Mouse (Mus musculus) cerebellum, postnatal 14 days (tissue): ENCODE data around the gene Gm28305.

Experiments
- DNase-seq, 2 experiments: peaks; one replicate each; pipeline ENCODE4 v3.0.0; 2021; ENCODE audit warnings: mixed read lengths in 2 of 2

The Gm28305 gene

DNA sequence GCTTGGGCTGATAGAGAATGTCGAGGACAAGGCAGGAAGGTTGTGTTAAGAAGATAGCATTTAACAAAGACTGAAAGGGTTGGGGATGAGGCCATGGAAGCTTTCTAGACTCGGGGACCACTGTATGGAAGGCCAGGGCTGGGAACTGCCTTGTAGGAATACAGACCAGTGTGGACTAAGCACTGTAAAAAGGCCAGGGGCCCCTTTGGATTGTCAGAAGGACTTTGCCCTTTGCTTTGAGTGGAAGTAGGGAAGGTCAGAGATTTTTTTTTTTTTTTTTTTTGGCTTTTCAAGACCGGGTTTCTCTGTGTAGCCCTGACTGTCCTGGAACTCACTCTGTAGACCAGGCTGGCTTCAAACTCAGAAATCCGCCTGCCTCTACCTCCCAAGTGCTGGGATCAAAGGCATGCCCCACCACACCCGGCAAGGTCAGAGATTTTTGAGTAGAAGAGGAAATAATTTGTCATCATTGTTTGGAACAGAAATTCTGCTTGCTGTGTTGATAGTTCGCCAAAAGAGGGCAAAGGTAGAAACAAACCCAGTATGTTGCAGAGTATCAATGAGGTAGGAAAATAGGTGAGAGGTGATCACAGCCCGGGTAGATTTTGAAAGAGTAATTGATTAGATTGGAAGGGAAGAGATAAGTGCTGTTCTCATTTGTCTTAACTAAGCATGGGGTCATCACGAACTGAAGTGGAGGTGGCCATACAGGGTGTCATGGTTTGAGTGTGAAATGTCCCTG lies 30.6 kb downstream of the Gm28305 start:
- no peak for DNase-seq

- no peak for DNase-seq
Measured at GRCm38 (mm10) chr9:104075808-104076207, 35.3 kb downstream of the Gm28305 start.

DNA sequence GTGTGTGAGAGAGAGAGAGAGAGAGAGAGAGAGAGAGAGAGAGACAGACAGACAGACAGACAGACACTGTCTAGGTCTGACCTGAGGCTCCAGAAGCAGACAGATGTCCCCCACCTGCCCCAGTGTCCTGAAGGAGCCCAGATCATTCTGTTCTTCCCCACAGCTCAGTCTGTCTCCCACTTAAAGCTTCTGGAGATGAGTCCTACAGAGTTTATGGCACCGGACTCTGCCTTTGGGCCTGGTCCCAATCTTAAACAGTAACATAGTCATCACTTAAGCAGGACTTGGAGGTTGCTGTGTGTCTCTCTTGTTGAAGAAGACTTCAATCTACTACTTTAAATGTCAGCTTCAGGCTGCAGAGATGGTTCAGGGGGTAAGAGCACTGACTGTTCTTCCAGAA lies 38.3 kb downstream of the Gm28305 start:
- no peak for DNase-seq

DNA sequence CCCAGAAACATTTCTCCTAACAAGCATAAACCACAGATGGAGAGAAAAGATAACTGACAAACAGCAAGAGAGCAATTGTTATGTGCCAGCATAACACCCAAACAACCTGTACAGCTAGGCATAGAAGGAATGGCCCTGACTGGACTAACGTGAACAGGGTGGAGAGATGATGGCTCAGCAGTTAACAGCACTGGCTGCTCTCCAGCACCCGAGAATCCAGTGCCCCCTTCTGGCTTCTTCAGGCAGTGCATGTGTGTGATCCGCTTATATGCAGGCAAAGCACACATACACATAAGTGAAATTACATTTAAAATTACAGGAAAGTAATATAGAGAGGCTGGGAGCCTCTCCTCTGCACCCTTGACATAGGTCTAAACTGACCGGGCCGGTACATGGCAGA lies 38.9 kb downstream of the Gm28305 start:
- DNase-seq: peak; percentile 23 to 57

- DNase-seq: no peak
Measured at GRCm38 (mm10) chr9:104080038-104080437, 39.6 kb downstream of the Gm28305 start.

GRCm38 (mm10) chr9:104085730-104086429 lies 45.4 kb downstream of the Gm28305 start:
- no peak for DNase-seq

DNA sequence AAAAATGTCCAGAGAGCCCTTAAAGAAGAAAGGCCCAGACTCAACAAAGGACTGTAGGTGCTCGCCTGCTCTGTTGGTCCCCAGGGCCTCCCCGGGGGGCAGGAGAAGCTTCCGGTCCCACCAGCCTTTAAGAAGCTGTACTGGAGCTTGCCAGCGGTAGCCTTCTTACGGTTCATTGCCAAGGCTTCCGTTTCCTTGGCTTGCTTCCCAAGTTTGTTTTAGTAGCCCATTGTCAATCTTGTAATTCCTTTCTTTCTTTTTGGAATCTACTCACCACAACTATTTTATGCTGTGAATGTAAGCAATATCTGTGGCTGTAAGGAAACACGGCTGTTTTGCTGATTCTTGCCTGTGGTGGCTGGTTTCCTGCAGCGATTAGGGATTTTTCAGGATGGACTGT lies 48.1 kb downstream of the Gm28305 start:
- DNase-seq: no peak

DNA sequence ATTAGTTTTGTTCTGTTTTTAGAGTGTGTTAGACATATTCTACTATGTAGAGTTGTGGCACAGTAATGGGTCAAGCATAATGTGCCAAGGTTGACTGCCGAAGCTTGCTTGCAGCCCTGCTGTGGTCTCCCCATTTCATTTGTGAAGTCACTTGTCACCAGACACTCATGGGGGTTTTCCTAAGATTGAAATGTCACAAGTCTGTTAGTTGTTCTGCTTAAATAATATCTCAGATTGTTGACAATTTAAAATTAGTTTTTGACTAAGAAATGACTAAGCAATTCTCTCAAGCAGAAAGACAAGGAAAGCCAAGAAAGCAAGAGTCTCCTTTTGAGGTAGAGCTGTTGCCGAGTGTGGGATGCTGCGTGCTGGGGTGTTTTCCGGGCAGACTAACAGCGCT lies 52.5 kb downstream of the Gm28305 start:
- DNase-seq: no peak

DNA sequence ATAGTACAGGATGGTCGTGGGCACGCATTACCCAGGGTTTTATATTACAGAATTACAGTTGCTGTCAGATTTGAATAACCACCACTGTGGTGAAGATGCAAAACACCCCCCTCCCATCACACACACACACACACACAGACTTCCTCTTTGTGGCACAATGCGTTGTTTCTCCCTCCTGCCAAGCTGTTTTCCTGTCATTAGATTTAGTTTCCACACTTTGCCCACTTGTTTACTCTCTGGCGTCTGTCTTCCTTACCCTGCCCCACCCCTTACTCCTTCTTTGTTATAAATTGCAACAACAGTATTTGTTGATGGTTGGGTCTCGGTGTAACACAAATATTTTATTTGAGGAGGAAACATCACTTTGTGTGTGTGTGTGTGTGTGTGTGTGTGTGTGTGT lies 57.8 kb downstream of the Gm28305 start:
- DNase-seq: no peak

- peak in 1 of 2 experiments; percentile 6 for DNase-seq
Measured at GRCm38 (mm10) chr9:104099060-104099459, 58.6 kb downstream of the Gm28305 start.

- DNase-seq: no peak
Measured at GRCm38 (mm10) chr9:104100822-104101221, 60.4 kb downstream of the Gm28305 start.

GRCm38 (mm10) chr9:104101458-104101857 lies 61.0 kb downstream of the Gm28305 start:
- DNase-seq: no peak

GRCm38 (mm10) chr9:104102301-104102700 lies 61.8 kb downstream of the Gm28305 start:
- no peak for DNase-seq

GRCm38 (mm10) chr9:104102901-104103300 lies 62.4 kb downstream of the Gm28305 start:
- no peak for DNase-seq

GRCm38 (mm10) chr9:104104986-104105385 lies 64.5 kb downstream of the Gm28305 start:
- DNase-seq: no peak

DNA sequence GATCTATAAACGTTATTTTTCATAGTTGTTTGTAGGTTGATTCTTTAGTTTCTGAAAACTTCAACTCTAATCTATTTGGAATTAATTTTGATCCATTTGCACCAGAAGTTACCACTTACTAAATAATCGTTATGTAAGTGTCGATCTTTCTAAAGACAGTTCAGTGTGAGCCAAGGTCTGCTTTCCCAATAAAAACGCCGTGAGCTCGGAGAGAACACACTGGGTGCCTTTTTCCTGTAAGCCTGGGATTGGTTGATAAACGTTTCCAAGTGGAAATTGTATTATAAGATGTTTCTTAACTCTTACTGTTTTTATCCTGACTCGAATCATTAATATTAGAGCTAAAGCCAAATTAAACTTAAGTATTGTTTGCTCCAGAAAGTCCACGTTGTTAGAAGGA lies 66.5 kb downstream of the Gm28305 start:
- DNase-seq: no peak

DNA sequence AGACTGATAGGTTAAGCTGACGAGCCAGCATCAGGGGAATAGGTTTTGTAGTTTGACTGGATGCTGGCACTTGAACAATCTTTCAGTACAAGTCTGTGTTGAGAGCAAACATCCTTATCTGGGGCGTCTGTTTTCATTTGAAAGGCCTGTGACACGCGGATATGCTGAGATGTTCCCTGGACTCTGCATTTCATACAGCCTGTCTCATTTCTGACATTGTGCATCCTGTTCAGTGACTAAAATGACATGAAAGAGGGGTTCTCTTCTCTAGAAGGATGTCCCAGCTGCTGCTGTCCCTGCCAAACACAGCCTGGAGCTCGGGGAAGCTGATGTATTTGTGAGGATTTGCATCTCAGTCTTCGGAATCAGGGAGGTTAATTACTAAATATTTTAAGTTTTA lies 67.0 kb downstream of the Gm28305 start:
- DNase-seq: no peak

GRCm38 (mm10) chr9:104108571-104109143 lies 68.2 kb downstream of the Gm28305 start:
- no peak for DNase-seq

DNA sequence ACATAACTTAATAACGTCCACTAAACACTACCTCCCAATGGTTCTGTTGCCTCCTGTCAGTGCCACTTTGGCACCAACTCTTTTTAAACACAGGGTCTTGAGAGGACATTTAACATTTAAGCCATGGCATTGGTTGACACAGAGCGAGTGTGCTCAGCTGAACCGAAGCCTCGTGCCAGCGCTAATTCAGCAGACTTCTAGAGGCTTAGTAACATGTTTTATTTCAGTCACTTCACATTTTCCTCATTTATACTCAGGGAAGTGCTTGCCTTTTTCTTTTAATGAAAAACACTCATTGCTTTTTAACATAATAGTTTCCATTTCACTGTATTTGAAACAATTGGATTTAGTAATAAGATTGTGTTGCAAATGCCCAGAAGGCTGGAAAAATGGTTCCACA lies 68.7 kb downstream of the Gm28305 start:
- DNase-seq: no peak

DNA sequence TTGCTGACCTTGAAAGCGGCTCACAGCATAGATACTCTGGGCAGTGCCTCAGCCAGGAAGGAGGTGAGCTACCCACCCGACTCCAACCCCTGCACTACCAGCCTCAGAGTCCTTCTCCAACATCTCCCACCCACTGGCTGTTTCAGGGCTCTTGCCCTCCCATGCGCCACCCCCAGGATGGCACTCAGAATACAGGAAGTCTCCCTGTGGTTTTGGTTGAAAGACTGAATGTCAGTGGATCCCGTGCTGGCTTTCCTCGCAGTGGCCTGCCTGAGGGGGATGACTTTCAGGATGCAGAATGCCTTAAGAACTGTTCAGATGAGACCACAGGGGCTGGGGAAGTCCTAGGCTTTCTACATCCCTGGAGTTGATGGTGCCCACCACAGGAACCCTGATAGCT lies 82.6 kb downstream of the Gm28305 start:
- DNase-seq: no peak

DNA sequence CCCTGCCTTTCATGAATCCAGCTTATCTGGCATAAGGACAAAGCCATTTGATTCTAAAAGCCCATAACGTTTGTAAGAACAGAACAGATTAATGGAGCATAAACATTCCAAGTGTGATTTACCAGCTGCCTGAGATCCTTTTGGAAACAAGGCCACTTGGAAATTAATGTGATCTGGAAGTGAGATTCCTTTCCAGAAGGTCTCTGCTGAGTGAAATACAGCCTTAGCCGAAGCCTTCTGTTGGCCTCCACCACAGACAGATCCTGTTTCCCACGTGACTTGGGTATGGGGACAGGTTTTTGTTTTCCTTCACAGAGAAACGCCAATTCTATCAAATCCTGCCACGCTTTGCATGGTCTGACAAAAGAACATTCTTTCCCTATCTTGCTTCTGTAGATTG lies 83.2 kb downstream of the Gm28305 start:
- no peak for DNase-seq
